Mouse (Mus musculus) testis, adult 2 months (tissue): ENCODE data around the gene Tars2.

Experiments
- CTCF ChIP-seq: fragments of 200-500 bp; IDR thresholded peaks from 2 replicates; pipeline ENCODE4 v1.5.1; 2012; ENCODE audit warnings: low read depth, mild to moderate bottlenecking, inconsistent platforms, low read length, moderate library complexity; ENCODE audit not compliant: control insufficient read depth, insufficient read depth, insufficient replicate concordance
- POLR2A ChIP-seq: fragments of 200-500 bp; IDR thresholded peaks from 2 replicates; pipeline ENCODE4 v1.6.1; 2012; ENCODE audit warnings: low read depth, mild to moderate bottlenecking, inconsistent platforms, low read length, moderate library complexity; ENCODE audit not compliant: control insufficient read depth

GRCm38 (mm10) chr3:95760106-95760505 lies at the start of gene Tars2:
- no peak for TF ChIP-seq CTCF
- no peak for TF ChIP-seq POLR2A
